Mouse (Mus musculus) cerebral cortex, adult 2 months (tissue): ENCODE results near the gene Syt12.

Source experiments
- WGBS: fragments of 180-500 bp; shearing (Covaris S2); methylation state at CpG from one replicate; pipeline ENCODE4 v1.1.7; 2018; 5-methylcytosine and 5-hydroxymethylcytosine counted together

The Syt12 gene

DNA sequence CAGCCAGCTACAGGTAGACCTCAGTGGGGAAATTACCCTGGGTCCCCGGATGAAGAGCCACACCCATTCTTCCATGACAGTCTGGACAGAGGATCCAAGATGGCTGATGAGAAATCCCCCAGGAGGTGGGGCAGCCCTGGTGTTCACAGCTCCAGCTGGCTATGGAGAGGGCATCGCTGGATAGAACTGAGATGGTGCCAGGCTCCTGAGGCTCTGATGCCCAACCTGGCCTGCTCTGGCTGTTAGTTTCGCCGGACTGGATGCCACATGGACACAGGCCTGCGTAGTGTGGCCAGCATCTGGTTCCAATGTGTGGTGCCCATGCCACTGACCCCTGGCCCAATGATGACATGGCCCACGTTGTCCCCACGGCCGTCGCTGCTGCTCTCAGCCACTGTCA is 29.8 kb downstream of the Syt12 start:
- WGBS = 88% methylated on average over 9 of the region's 9 CpGs

DNA sequence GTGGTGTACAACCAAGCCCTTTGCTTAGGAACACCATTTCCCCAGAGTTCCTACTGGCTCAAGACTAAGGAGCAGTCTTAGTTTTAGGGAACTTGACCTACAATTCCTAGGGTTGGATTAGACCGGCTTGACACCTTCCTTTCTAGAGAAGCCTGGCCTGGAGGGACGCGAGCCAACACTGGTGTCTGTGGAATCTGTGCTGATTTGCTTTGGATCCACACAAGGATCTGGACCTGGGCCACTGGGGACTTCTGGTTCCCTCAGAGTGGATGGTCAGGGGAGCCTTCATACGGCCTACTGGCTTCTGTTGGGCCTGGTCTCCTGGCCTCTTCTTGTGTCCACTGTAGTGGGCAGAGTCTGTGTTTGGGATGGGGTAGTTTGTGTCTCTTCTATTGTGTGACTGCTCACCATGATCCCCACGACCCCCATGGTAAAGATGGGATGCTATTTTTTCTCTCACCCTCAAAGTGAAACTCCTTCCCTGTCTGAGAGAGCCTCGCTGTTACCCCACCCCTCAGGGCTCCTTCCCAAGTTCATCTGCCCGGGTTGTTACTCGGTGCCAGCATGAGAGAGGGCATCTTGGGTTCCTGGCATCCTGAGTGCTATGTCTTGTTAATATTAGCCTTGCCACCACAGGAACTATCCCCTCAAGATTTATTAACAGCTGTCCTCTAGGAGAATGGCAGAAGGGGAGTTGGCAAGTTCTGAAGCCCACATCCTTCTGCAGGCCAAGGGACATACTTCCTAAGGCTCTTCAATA is 30.4 kb downstream of the Syt12 start:
- 90% methylated on average over 8 of the region's 8 CpGs for WGBS

DNA sequence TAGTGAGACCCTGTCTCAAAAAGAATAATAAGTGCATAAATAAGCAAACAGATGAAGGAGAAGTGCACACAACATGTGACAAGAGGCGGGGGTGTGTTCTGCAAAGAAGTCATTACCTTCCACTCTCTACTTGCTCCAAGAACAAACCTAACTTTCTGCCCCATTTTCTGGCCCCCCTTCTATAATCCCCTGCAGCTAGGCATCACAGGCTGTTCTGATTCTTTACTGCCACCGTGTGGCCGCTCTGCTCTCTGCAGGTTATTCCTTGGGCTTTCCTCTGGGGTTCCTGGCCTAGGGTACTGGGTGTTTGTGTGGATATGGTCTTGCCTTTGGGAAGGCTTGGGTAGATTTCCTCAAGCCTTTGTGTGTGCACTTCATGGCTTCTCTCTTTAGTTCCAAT is 34.8 kb downstream of the Syt12 start:
- WGBS = 8% methylated on average over 3 of the region's 3 CpGs

DNA sequence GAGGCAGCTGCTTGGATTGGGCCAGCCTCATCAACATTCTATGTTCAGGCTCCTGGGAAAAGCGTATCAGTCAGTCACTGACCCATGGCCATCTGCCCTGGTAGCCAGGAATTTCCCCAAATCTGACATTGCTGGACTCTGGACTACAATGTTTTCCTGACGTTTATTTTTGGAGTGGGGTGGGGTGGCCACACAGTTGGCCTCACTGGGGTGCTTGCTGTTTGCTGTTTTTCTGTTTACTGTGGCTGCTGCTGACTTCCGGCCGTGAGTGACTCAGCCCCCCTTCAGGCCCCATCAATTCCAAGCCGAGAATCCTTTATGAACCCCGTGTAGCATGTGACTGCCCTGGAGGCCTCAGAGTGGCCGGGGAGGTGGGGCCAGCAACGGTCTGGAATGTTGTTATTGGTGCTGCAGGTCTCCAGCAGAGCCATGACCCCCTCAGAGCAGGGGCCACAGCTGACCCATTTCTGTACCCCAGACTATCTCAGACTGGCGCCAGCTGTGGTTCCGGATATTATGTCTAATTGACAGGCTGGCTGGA is 35.6 kb downstream of the Syt12 start:
- whole genome bisulfite sequencing = 46% methylated on average over 10 of the region's 10 CpGs

DNA sequence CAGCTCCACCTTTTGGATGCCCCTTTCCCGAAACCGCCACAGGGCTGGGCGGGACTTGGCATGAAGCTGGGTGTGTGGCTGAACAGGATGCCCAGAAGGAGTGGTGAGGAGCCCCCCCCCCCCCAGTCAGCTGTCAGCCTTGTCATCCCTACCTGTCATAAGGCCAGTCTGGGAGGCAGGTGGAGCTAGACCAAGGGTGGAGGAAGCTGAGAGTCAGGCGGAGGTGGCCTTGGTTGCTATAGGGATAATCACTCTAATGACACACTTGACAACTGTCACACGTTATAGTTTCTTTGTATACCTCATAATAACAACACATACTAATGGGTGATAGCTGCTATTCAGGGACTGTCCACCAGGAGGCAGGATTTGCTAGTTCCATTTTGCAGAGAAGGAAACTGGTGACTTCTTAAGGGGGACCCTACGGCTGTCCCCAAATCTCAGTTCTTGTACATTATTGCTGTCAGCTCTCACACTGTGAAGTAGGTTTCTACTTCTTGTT is 36.1 kb downstream of the Syt12 start:
- WGBS = 24% methylated on average over 6 of the region's 6 CpGs

DNA sequence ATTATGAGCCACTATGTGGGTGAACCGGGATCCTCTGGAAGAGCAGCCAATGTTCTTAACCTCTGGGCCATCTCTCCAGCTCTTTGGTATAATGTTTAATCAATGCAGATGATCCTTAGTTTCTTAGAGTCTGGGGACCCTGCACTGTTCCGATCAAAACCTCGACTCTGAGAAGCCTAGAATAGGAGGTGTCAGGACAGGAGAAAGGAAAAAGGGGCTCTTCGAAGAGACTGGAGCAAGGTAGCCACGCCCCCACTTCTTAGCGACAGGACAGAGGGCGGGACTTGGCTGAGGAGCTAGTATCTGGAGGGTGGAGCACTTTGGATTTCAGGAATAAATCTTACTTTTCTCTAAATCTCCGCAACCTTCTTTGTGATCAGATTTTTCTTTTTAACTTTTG is 37.0 kb downstream of the Syt12 start:
- 10% methylated on average over 8 of the region's 8 CpGs for WGBS

DNA sequence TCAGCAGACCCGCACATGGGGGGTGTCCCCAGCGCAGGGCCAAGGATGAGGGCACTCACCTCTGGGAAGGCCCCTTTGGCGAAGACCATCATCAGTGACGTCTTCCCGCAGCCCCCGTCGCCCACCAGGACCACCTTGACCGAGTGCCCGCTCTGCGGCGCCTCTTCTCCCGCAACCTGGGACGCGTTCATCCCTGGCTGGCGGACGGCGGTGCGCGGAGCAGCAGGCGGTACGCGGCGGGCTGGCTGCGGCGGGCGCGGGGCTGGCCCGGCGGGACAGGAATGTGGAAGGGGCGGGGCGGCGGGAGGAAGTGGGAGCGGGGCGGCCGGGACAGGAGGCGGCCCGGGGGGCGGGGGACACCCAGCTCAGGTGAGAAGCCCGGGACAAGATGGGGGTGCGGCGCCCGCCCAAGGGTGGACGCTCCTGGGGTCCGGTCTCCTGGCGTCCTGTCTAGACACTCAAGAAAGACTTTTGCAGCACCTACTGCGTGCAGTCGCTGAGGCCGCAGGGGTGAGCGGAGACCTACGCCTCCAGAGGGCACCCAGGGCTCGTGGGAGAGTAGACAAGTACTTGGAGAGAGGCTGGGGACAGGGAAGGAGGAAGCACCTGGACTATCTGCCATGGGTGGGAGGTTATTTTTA is 38.0 kb downstream of the Syt12 start, which contains the start of gene Rhod:
Rhod (minus strand) TSS at position 272 of the 641 bp plus-strand sequence.
- WGBS = 2% methylated on average over 51 of the region's 51 CpGs

DNA sequence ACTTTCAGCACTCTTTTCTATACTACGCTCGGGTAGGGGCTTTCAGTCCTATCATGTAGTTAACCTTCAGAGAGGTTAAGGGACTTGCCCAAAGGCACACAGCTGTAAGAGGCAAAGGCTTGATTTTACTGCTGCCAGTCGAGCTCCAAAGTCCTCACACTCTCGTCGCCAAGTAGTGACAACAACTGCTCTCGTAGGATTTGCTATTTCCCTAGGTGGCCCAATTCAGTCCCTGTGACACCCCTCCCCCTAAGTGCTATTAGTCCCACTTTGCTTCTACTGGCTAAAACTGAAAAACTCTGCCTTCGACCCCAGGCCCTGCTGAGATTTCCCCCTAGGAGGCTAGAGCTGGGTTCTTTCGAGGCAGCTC is 38.5 kb downstream of the Syt12 start:
- 37% methylated on average over 8 of the region's 8 CpGs for WGBS

DNA sequence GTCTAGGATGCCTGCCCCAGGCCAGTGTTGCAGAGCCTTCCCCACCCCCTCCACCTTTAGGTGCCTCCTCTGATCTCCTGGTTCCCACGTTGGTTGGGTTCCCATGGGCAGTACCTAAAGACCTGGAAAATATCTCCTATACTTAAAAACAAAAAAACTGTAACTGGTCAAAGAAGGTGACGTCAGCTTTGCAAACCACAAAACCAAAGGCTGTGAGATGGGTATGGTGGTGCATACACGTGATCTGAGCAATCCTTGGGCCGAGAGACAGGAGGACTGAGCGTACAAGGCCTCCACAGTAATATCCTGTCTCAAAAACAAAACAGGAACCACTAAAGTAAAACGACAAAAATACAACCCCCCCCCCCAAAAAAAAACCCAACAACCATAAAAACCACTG is 39.4 kb downstream of the Syt12 start:
- WGBS = 81% methylated on average over 6 of the region's 6 CpGs

DNA sequence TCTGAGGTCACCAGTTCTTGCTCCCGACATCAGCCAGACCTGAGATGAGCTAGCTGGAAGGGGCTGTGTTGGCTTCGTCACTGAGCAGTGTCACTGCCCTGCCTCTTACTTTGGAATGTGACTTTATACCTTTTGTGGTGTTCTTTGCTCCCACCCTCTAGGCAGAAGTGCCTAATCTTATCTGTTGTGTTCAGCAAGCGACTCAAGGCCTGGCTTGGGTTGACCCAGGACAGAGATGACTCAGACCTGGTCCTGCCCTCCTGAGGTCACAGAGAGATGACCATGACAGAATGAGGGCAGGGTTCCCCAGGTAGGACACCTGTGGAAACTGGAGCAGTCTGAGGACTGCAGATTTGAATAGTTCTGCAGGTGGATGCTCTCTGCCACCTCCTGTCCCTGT is 41.0 kb downstream of the Syt12 start:
- 98% methylated on average over 3 of the region's 3 CpGs for WGBS

DNA sequence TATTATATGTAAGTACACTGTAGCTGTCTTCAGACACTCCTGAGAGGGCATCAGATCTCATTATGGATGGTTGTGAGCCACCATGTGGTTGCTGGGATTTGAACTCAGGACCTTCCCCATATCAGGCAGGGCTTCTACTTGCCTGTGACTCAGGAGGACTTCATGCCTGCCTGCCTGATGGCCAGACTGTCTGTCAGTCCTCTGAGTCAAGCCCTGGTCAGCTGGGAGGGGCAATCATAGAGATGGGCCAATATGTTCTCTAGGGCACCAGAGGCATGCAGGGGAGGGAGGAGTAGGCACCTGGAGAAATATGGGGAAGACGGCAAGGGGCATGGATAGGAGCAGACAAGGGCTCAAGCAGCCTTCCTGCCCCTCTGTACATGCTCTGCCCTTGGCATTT is 42.2 kb downstream of the Syt12 start:
- WGBS = 95% methylated on average over 1 of the region's 1 CpGs

DNA sequence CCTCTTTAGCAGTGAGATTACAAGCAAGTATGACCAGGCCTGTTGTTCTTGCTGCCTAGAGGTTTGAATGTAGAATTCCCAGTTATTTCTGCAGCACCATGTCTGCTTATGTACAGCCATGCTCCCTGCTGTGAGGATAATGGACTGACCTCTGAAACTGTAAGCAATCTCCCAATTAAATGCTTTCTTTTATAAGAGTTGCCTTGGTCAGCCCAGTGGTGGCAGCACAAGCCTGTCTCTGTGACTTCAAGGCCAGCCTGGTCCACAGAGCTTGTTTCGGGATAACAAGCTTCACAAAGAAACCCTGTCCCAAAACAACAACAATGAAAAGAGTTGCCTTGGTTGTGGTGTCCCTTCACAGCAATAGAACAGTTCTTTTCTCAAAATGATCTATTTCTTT is 43.5 kb downstream of the Syt12 start:
- 73% methylated on average over 1 of the region's 1 CpGs for whole genome bisulfite sequencing

DNA sequence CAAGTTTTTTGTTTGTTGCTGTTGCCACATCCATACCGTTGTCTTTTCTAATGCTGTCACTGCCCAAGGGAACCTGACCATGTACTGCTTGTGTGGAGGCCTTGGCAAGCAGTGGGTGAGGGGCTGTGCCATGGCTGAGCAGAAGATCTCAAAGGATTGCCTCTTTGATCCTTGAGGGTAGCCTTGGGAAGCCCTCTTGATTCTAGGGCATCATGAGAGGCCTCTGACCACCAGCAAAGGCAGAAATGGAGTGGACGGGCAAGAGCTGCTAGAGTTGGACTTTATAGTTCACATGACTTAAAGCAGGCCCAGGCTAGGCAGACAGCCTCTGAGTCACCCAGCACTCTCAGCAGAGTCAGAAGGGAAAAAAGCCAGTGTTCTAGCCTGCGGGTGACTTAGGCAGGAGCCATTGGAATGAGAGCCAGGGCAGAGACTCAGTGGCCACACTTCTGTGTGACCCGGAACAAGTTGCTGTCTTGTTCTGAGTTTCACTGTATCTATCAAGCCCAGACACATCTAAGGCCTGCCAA is 47.1 kb downstream of the Syt12 start:
- WGBS = 88% methylated on average over 4 of the region's 4 CpGs

DNA sequence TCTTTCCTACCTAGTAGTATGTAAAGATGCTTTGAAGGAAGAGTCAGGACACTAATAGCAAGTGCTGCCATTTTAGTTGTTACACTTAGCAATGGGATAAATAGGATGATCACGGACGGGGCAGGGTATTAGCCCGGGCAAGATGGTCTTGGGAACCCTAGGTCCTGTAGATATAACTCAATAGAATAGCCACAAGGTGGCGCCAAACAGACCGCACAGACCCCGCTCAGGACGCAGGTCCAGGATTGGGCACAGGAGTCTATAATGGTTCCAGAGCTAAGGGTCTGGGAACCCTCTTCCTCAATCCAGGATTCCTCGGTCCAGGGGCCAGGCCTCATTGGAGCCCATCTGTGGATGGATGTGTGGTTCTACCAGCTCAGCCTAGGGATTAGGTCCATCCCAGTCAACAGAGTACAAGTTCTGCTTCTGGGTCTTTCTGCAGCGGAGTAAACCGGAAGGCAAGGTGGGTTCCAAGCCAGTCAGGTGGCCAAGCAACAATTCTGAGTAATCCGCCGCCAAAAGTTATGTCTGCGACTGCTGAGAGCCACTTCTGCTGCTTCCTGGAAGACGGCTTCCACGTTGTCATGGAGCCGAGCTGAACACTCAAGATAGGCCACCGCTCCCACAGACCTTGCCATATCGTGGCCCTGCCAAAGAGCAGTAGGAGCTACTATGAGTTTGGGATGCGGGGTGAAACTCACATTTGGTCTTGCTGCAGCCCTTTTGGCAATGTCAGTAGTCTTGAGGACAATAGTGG is 51.5 kb downstream of the Syt12 start:
- WGBS = 74% methylated on average over 19 of the region's 19 CpGs

DNA sequence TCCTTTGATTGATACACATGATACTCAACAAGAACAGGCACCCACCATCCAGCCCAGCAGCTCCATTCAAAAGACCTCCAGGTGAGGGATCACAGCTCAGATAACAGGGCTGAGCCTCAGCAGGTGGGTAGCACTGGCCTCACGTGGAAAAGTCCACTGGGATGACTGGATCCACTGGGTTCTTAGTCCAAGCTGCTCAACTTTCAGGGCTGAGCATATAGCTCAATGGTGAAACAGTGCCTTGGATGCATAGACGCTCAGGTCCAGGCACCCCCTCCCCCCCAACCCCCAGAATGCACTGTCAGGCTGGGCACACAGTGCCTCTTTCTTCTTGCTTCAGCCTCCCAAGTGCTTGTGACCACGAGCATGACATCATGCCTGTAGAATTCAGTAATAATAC is 54.2 kb downstream of the Syt12 start:
- WGBS = 67% methylated on average over 3 of the region's 3 CpGs

DNA sequence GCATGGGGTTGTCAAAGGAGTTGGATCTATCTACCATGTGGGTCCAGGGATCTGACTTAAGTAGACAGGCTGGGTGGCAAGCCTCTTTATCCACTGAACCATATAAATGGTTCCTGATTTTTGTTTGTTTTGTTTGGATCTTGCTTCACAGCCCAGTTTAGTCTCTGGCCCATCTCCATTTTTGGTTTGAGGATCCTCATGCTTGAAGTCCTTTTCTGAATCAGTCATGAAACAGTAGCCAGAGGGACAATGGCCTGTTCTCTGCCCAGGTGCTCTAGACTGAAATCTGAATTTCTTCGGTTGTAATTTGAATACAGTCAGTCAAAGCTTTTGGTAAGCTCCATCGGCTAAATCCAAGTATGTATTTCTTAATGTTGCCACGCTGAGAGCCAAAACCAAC is 54.7 kb downstream of the Syt12 start:
- 90% methylated on average over 3 of the region's 3 CpGs for WGBS

DNA sequence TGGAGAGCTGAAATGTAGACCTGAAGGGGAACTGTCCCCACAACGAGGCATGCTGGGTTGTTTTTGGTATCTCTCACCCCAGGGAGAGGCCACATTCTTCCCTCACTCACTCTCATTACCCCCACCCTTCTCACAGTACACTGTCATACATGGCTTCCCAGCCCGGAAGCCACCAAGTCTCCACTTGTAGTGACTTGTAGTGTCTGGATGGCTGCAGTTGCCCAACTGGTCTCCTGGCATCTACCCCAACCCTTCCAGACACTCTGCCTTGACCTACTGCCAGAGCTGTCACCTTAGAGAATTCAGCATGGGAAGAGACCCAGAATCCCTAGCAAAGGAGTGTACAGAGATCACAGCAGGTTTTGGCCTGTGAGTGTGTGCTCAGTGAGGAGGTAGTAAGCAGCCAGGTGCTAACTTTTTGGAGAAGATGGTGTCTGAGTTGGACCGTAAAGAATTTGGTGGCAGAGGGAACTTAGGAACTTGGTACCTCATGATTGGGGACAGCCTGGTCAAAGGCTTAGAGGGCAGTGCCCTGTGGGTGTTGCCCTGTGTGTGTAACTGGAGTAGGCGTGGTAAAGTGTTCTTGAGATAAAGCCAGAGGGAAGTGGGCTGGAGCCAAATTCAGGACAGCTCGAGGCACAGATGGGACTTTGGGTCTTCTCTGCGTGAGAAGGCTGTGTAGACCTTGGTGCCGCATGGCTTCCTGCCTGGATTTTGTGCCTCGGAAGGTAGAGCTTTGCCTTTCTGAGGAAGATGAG is 56.9 kb downstream of the Syt12 start:
- WGBS = 86% methylated on average over 8 of the region's 8 CpGs

DNA sequence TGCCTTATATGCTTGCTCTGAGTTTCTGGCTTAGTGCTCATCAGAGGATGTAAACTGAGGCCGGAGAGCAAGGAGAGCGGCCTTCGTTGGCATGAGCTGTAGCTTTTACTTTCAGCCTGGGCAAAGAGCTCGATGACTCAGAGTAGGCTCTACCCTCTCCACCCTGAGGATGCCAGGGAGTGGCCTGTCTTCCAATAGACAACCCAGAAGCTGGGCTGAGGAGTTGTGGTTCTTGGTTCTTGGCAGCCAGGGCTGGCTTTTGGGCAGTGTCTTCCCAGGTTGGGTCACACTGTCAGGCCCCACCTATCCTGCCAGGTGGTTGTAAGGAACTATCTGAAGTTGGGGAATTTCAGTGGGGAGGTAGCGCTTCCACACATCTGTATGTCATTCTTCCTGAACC is 57.5 kb downstream of the Syt12 start:
- 94% methylated on average over 5 of the region's 5 CpGs for WGBS

DNA sequence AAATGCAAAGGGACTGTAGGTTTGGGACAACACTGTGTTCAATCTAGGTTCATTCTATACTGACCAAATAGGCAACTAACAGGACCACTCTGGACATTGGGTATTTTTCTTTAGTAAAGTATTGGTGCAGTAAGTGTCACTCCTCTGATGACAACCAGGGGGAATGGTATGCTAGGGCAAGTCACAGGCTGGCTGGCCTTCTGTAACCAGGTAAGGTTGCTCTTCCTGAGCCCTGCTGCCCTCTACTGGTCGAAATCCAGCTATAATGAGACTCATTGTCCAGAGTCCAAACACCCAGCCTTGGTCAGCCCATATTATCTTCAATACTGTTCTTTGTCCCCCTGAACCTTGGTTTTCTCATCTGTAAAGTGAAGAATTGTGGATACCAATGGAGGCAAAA is 60.1 kb downstream of the Syt12 start:
- 0% methylated on average over 1 of the region's 1 CpGs for WGBS

DNA sequence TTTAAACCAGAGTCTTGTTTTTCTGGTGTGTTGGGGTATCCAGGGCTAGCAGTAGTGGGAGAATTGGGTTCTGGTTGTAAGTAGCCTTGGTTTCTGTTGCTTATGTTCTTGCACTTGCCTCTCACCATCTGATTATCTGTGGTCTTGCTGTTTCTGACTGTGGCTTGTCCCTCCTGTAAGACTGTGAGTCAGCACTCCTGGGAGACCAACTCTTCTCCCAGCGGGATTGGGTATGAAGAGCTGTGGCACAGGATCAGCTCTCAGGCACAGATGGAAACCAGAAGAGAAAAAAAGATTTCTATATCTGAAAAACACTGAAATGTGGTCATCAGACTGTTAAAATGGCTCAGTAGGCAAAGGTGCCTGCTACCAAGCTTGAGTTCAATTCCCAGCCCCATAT is 62.6 kb downstream of the Syt12 start:
- WGBS = 61% methylated on average over 1 of the region's 1 CpGs

DNA sequence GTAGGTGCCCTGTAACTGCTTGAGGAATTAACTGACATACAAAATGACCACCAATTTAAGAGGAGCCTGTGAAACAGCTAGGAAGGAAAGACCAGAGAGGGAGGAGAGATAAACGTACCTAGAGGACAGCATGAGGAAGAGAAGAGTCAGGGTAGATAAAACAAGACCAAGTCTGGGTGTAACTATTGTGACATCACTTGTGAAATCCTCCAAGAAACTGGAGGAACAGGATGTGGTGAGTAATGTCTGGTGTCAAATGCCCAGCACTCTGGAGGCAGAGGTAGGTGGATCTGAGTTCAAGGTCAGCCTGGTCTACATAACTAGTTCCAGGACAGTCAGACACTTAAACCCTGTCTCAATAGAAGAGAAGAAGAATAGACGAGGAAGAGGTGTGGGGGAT is 68.2 kb downstream of the Syt12 start:
- WGBS = 70% methylated on average over 2 of the region's 2 CpGs
